Mouse (Mus musculus) cerebral cortex, adult 2 months (tissue): ENCODE measurements around the gene Rasal2.

ENCODE experiments used
- WGBS: fragments of 180-500 bp; shearing (Covaris S2); methylation state at CpG from one replicate; pipeline ENCODE4 v1.1.7; 2018; 5-methylcytosine and 5-hydroxymethylcytosine counted together

Gene Rasal2

GRCm38 (mm10) chr1:157412454-157413369 lies at the start of gene Rasal2:
Gene Rasal2 (minus strand): TSS chr1:157412595.
- 1% methylated on average over 62 of the region's 62 CpGs for WGBS

GRCm38 (mm10) chr1:157461276-157461675 lies 48.9 kb upstream of the Rasal2 start:
- 97% methylated on average over 5 of the region's 5 CpGs for WGBS

GRCm38 (mm10) chr1:157459904-157460303 lies 47.5 kb upstream of the Rasal2 start:
- 94% methylated on average over 5 of the region's 5 CpGs for WGBS

- WGBS, result 32% methylated on average over 28 of the region's 29 CpGs
Observed at GRCm38 (mm10) chr1:157458421-157459208, 46.2 kb upstream of the Rasal2 start, which contains the start of gene Cryzl2. Gene Cryzl2 (plus strand): TSS chr1:157458577.

- 86% methylated on average over 3 of the region's 3 CpGs for WGBS
Observed at GRCm38 (mm10) chr1:157457789-157458188, 45.4 kb upstream of the Rasal2 start.

- WGBS, result 55% methylated on average over 6 of the region's 6 CpGs
Observed at GRCm38 (mm10) chr1:157454876-157455275, 42.5 kb upstream of the Rasal2 start.

GRCm38 (mm10) chr1:157452759-157453549 lies 40.6 kb upstream of the Rasal2 start:
- 62% methylated on average over 5 of the region's 5 CpGs for WGBS

- 43% methylated on average over 3 of the region's 3 CpGs for WGBS
Observed at GRCm38 (mm10) chr1:157452284-157452683, 39.9 kb upstream of the Rasal2 start.

GRCm38 (mm10) chr1:157449981-157450636 lies 37.7 kb upstream of the Rasal2 start:
- WGBS, result 64% methylated on average over 21 of the region's 21 CpGs

GRCm38 (mm10) chr1:157449532-157449931 lies 37.1 kb upstream of the Rasal2 start:
- WGBS, result 63% methylated on average over 10 of the region's 10 CpGs

- WGBS, result 62% methylated on average over 5 of the region's 5 CpGs
Observed at GRCm38 (mm10) chr1:157448805-157449188, 36.4 kb upstream of the Rasal2 start.

- WGBS, result 56% methylated on average over 7 of the region's 7 CpGs
Observed at GRCm38 (mm10) chr1:157448164-157448804, 35.9 kb upstream of the Rasal2 start.

GRCm38 (mm10) chr1:157447142-157447541 lies 34.7 kb upstream of the Rasal2 start:
- 37% methylated on average over 4 of the region's 4 CpGs for WGBS

GRCm38 (mm10) chr1:157446325-157446724 lies 33.9 kb upstream of the Rasal2 start:
- WGBS, result 23% methylated on average over 7 of the region's 7 CpGs

- WGBS, result 92% methylated on average over 6 of the region's 6 CpGs
Observed at GRCm38 (mm10) chr1:157445398-157445910, 33.1 kb upstream of the Rasal2 start.

GRCm38 (mm10) chr1:157444632-157445300 lies 32.4 kb upstream of the Rasal2 start:
- WGBS, result 53% methylated on average over 13 of the region's 13 CpGs

GRCm38 (mm10) chr1:157443723-157444561 lies 31.5 kb upstream of the Rasal2 start:
- 27% methylated on average over 19 of the region's 19 CpGs for WGBS

- 26% methylated on average over 14 of the region's 14 CpGs for WGBS
Observed at GRCm38 (mm10) chr1:157443026-157443722, 30.8 kb upstream of the Rasal2 start.
